Comparison of ENCODE assay signal across 8 mouse cellular contexts in genomic region chr17:29370984-29371723, GRCm38 (mm10). TPM values are rescaled to one million over a fixed set of nuclear protein-coding genes. Genes with fewer than 3 reads are reported as not detected.
DNase-seq lines count a peak whose midpoint lies in the region; ATAC-seq lines count a peak whose summit lies in the region.

No protein-coding gene starts in this region.

- peak; percentile 85 for ATAC-seq in inflammation-experienced regulatory T-cells, adult 6 months

- peaks cover 20% of the 10 kb centered on the region; the same call in 1 of the 2 replicates for H3K27me3 ChIP-seq in midbrain, embryonic 10.5 days (ENCODE audit: low read depth, poor library complexity, severe bottlenecking)

- intact Hi-C loops in left cerebral cortex, postnatal 14 days (cut with DNase I): loop anchor here (2.0 kb wide), 1 partner anchor 102 kb away; the partner anchor contains the start of gene BC004004

- H3K27ac ChIP-seq in midbrain, embryonic 10.5 days (replicated peaks): peak overlapping the region; percentile 63

- WGBS in midbrain, embryonic 10.5 days: 6% methylated on average over 5 of the region's 5 CpGs

- DNase-seq in ZHBTc4 (ENCODE audit: low read depth, low spot score): peak; percentile 93
- peak; percentile 98 to 99 for DNase-seq in cerebellum, postnatal 14 days
- peak; percentile 91 to 93 for DNase-seq in frontal cortex, postnatal 25 days (ENCODE audit: low spot score in 2 of 2)
- peak; percentile 95 to 96 for DNase-seq in left cerebral cortex, postnatal 14 days (ENCODE audit: low spot score in 2 of 2)
- peak; percentile 92 for DNase-seq in midbrain, embryonic 10.5 days (ENCODE audit: low spot score)
- peak; percentile 83 for DNase-seq in right cerebral cortex, postnatal 25 days
- DNase-seq in urinary bladder, postnatal 36 days (ENCODE audit: low spot score in 2 of 2): peak; percentile 89 to 91

- peaks cover 15% of the 10 kb centered on the region for H3K4me1 ChIP-seq in midbrain, embryonic 10.5 days

- no peaks in the 10 kb centered on the region for H3K36me3 ChIP-seq in midbrain, embryonic 10.5 days

- no peaks in the 10 kb centered on the region for H3K9me3 ChIP-seq in midbrain, embryonic 10.5 days (replicated peaks)

- H3K4me3 ChIP-seq in midbrain, embryonic 10.5 days: peak overlapping the region; percentile 2; the same call in 1 of the 2 replicates

RNA-seq across cellular contexts. Expression of gene Fgd2, which starts 10.4 kb away (rescaled TPM):
- 1 to 10 TPM in 2 of 3 experiments, not detected in 1; 1.5 to 3.3 TPM for polyA plus RNA-seq in inflammation-experienced regulatory T-cells, adult 6 months (2017; shearing (Covaris generic))
- 1 to 10 TPM; 4.8 to 9.0 TPM for total RNA-seq in left cerebral cortex, postnatal 14 days (2021)
- 3.8 and 4.1 TPM in 2 replicates for polyA plus RNA-seq in midbrain, embryonic 10.5 days (2016; fragmentation: Nextera tagmentation; extraction: Ambion mirVana)

RNA-seq across cellular contexts. Expression of gene Mtch1, which starts 23.4 kb away (rescaled TPM):
- polyA plus RNA-seq in inflammation-experienced regulatory T-cells, adult 6 months (2017; shearing (Covaris generic)): 10 to 100 TPM; 13.4 to 15.9 (median 13.4) TPM
- 100 to 1,000 TPM; 486 to 490 TPM for total RNA-seq in left cerebral cortex, postnatal 14 days (2021)
- polyA plus RNA-seq in midbrain, embryonic 10.5 days (2016; fragmentation: Nextera tagmentation; extraction: Ambion mirVana): 277 and 318 TPM in 2 replicates

RNA-seq across cellular contexts. Expression of gene Pi16, which starts 53.7 kb away (rescaled TPM):
- under 1 TPM; 0.30 to 0.57 (median 0.53) TPM for polyA plus RNA-seq in inflammation-experienced regulatory T-cells, adult 6 months (2017; shearing (Covaris generic))
- 1 to 10 TPM; 1.3 to 1.9 TPM for total RNA-seq in left cerebral cortex, postnatal 14 days (2021)
- 0.75 and 0.82 TPM in 2 replicates for polyA plus RNA-seq in midbrain, embryonic 10.5 days (2016; fragmentation: Nextera tagmentation; extraction: Ambion mirVana)

Comparison
In these comparisons a context has a peak if more than half of its experiments do, and no peak if none do; other contexts are left out.
1. Peak in every context shown above with its lines: DNase-seq, ATAC-seq, H3K4me3 ChIP-seq and H3K27ac ChIP-seq.
2. RNA of gene Mtch1, which starts 23.4 kb away (polyA plus RNA-seq): 277 to 318 TPM in midbrain, embryonic 10.5 days; 13.4 to 15.9 TPM in inflammation-experienced regulatory T-cells, adult 6 months; every median in the first group is over 10 times any median in the second.